Mouse (Mus musculus) erythroid progenitor cell, adult 5-6 weeks (primary cell): ENCODE data around the gene Gas2. TPM values are rescaled to one million over a fixed set of nuclear protein-coding genes. Genes with fewer than 3 reads are reported as not detected.

Experiments
- ATAC-seq: replicated peaks from 2 replicates; pipeline ENCODE4 v1.8.0; 2016; ENCODE audit warnings: moderate number of reproducible peaks, mild to moderate bottlenecking, moderate TSS enrichment, inconsistent platforms; ENCODE audit not compliant: poor library complexity, low FRiP score, severe bottlenecking
- total RNA-seq, 2 experiments: library from RNA; stranded (forward) in 1 of 2; stranded (reverse) in 1 of 2; fragments of 150-400 nt in 1 of 2; fragments of 186-747, 209-891 nt in 1 of 2; gene quantifications; 2 replicates each; pipeline versions ENCODE4 v1.2.3 to v1.2.4; 2015 to 2017; ENCODE audit warnings: low replicate concordance in 2 of 2

The Gas2 gene
- total RNA-seq, 2 experiments from 2014 or later = 4.2 to 4.9 TPM

DNA sequence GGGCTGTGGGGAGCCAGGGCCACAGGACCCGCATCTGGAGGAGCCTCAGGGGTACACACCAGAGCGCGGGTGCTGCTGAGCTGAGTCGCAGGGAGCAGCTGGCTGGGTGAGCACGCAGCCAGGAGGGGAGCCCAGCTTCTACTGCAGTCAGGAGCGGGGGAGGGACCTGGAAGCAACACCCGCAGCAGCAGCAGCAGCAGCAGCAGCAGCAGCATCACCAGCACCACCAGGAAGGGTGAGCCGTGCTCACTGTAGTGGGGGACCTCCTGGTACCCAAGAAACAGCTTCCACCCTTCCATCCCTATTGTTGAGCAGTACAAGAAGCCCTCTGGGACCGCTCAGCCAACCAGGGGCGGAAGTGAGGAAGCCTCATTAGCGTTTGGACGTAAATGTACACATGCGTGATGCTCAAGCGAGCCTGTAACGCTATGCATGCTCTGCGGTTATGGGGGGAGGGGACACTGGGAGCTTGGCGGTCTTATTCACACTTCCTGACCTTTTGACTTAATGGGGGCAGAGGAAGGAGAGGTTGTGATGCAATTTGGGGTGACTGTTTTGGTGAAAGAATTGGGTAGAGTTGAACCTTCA is 17.4 kb downstream of the Gas2 start:
- ATAC-seq = 0 out of 2 replicates have a peak, but pooled peaks have one; percentile 39

DNA sequence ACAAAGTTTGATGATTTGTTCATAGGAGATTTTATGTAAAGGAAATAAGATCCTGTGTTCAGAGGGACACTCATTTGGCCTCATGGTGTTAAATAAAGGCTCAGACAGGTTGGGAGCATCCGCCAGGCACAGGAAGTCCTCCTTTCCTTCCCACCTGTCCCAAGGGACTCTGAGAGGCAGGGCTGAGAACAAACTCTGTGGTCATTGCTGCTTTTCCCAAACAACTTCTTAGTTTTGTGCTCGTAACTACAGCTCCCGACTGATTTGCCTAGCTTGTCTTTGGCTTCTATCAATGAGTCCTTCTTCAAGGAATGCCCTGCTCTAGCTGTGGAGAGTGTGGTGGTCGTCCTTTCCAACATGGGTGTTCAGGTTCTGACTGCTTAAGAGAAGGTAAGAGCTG is 18.3 kb downstream of the Gas2 start:
- ATAC-seq = no peak

DNA sequence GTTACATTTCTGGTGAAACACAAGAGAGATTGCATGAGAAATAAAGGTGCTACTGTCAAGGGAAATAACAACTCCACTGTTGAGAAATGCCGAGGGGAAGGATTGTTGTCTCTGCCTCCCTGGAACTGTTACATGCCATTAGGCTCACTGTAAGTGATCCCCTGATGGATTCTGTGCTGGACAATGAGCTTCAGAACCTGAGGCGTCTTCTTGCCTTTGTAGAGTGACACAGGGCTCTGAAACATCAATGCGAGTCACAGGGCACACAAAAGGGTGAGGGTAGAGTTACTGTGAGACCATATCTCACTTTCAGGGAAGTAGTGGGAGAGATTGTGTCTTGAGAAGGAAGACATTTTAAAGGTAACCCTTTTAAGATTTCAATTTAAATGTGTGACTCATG is 23.5 kb downstream of the Gas2 start:
- no peak for ATAC-seq

DNA sequence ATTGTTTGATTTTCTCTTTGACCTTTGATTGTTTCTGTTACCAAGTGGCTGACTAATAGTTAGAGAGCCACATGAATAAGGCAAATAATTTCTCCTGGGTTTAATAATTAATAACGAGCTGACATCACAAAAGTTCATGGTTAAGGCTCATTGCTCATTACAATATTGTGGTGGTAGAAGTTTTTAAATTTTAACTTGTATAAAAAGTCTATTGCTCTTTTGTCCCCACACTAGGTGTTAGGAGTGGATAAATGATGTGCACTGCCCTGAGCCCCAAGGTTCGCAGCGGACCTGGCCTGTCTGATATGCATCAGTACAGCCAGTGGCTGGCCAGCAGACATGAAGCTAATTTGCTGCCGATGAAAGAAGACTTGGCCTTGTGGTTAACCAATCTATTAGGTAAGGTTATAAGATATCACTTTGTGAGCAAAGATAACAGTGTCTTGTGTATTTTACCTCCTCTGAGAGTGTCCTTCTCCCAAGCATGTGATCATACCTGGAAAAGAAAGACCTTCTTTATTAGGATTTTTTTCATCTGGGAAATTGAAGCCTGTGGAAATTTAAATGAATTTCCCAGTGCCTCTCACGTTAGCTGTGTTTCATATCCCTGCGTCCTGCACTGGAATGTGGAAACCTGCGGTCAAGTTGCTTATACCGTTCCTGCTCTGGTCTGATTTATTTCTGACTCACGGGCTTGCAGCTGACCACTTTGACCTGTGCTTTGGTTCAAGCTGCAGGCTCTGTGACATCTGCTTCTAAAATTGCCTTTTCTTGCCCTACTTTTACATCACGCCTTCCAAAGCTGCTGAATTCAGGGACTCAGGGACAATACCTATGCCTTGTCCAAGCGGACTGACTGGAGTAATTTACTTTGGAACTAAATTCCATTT is 26.1 kb downstream of the Gas2 start:
- ATAC-seq = no peak

DNA sequence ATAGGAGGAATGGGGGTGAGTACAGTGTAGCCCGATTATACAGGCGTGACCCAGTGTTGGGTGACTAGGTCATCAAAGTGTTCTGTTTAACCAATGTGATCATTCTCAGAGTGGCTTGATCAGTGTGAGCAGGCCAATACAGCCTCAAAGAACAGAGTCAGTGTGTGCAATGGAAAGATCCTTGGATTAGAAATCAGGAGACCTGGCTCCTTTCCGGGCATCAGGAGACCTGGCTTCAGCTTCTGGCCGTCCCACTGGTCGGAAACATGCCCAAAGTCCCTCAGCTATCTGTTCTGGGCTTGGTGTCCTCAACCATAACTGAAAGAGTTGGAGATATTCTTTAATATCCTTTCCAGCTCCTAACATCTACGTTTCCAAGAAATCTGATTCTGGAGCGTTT is 27.8 kb downstream of the Gas2 start:
- no peak for ATAC-seq

DNA sequence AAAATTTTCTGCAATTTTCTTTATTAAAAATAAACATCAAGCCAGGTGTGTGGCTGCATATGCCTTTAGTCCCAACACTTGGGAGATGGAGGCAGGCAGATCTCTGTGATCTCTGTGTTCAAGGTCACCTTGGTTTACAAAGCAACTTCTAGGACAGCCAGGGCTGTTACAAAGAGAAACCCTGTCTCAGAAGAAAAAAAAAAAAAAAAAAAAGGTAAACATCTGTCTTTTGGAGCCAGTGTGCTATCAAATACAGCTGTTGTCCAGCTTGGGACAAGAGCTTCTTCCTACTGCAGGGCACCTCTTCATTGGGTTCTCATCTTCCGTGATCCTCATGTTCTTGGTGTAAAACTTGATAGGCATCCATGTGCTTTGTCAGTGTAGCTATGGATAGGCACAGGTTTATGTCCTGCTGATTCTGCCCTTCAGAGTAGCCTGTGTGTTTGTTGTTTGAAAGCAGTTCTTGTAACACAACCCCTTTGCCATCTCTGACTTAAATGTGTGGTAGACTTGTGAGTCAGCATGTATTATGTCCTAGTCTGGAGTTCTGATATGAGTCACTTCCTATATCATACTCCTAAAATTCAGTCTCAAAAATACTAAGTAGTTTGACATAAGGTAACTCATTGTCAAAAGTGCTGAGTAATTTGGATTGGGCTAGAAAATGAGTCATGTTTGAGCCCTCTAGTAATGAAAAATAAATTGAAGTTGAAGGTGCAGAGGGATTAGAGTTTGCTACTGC is 30.6 kb downstream of the Gas2 start:
- ATAC-seq = no peak

DNA sequence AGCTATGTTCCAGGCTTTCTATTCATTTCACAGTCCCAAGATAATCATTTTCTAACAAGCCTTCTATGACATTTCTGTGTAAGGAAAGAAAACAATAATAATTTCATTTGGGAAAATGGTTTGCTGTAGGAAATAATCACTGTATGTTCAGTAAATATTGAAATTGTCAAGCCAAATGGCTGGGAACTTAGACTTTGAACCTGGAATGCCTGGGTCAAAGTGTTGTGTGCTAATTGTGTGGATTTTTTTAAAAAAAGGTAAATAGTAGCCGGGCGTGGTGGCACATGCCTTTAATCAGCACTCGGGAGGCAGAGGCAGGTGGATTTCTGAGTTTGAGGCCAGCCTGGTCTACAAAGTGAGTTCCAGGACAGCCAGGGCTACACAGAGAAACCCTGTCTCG is 31.2 kb downstream of the Gas2 start:
- no peak for ATAC-seq

DNA sequence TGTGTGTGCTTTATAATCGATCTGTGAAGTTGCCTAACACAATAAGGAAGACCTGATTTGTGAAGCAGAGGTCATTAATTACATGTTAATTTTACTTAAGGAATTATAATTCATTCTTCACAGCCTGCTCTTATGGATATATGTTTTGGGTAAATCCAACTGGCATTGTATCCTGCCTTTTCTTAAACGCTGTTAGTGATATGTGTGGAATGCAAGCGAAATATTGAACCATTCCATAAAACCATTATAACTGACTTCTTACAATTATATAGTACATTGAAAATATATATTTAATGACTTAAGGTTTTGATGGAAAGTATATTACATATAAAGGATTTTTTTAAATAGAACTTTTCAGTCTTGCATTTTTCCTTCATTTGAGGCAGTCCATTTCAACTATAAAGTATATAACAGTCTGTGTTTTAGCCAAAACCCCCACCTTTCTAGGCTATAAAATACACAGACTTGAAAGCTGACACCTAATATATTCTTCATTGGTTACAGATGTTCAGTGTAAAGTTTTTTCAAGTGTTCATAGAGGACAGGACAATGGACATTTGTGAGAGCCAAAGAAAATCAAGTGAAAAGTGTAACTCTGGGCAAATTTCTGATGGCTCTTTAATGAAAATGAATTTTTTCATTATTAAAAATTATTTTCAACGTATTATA is 32.5 kb downstream of the Gas2 start:
- no peak for ATAC-seq

DNA sequence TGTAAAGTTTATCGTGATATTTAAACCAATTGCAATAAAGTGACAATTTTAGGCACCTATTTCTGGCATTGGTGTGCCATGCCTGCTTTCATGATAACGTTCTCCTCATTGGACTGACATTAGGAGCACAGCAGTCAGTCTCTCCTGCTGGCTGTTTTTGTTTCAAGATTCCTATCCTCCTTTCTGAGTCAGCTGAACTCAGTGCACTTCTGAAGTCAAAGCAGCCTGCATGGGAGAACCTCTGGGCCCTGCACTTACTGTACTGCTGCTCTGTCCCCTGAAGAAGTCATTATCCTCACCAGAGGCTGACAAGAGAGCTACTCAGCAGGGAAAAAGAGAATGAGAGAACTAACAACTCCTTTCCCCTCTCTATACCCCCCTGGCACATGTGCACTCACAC is 33.1 kb downstream of the Gas2 start:
- no peak for ATAC-seq

DNA sequence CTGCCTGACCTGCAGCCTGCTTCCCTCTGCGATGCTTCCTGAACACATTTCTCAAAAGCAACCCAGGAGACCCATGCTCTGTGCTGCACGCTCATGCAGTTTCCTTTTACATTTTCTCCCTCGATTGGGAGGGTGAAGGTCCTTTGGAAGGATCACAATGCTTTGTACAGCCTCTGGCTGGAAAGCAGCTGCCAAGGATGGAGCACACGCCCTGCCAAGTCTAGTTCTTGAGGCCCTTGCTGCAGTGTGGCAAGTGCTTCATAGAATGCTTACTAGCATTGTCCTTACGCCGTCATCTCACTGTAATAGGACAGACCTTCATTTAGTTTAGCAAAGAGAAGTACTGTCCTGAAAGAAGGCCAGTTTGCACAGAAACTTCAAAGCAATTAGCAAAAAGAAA is 37.3 kb downstream of the Gas2 start:
- no peak for ATAC-seq

DNA sequence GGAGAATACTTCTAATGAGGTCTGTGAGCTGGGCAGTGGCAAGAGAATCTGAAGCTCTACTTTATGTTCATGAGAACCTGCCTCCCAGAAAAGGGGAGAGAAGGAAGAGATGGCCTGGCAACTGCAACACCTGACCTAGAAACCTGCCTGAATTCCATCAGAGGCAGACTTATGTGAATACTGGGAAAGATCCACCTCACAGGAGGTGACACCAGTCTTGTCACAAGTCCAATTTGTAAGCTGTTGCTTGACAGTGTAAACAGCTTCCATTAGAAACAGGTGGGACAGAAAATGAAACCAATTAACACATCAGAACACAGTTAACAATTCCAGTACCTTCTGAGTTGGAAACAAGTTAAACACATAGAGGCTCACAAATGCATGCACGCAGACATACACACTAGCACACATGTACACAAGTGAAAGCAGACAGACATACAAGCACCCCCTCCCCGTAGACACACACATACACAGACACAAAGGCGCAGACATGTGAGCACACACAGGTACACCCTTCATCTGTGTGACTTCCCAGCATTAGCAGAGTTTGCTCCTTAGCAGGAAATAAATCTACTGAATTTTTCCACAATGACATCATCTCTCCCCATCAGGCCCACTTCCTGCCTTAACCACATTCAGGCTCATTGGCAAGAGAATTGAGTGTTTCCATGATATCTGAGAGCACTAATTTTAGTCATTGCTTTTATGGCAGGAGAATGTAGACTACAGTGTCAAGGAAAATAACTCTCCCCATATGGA is 51.7 kb downstream of the Gas2 start:
- no peak for ATAC-seq

DNA sequence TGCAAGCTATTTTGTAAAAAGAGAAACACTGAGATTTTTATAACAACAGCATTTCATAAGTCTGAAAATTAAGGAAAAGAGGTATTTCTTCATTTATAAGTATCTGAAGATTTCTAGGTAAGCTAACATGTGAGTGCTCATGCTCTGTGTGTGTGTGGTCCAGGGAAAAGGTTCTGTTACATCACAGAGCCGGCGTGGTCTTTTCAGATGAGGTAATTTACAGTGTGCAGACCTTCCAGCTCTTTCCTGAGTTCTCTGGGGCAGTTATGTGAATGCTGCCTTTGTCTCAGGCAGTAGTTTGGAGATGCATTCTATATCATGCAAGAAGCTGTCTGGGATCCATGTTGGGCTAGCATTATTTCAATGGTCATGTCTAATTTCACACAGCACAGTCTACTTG is 52.3 kb downstream of the Gas2 start:
- no peak for ATAC-seq

DNA sequence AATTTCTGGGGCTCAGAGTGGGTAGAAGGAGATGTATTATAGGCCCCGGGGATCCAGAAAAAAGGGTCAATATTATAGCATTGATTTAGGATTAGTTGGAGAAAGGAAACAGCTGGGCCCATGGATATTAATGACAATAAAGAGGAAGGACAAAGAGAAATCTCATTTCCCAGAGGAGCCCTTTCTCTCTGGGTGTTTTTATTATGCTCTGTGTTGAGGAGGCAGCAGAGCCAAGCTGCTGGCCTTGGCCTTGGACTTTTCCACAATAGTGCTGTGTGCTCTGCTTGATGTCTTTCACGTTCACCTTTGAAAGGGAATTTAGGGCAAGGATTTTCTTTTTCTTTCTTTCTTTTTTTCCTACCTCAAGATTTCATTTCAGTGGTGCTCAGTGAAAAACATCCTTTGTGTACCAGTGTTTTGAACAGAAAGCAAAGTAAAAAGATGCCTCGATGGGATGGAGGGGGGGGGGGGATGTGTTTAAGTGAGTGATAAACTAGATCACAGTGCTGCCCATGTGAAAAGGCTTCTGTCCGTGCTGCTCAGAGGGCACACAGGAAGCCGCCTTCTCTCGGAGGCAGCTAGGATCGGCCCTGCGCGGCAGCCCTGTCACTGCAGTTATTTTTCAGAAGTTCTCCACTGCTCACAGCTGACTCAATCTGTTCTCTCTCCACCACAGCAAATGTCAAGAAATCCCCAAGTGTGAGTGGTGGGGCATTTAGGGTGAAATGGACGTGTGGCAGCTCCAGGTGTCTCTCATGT is 67.1 kb downstream of the Gas2 start:
- ATAC-seq = no peak

DNA sequence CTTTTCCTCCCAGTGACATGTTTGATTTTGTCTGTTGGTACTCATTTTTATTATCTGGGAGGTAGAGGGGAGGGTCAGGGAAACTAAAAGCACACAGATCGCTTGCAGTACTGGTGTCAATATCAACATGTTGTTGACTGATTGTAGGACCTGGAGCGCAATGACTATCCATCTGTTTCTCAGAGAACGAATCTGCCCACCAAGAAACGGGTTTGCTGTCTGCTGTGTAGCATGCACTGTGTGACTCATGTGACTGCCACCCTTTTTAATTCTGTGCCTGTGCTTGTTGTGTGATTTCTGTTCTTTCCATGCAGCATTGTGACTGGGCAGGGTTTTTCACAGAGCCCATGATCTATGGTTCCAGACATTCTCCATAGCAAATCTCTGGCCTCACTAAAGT is 69.4 kb downstream of the Gas2 start:
- no peak for ATAC-seq

DNA sequence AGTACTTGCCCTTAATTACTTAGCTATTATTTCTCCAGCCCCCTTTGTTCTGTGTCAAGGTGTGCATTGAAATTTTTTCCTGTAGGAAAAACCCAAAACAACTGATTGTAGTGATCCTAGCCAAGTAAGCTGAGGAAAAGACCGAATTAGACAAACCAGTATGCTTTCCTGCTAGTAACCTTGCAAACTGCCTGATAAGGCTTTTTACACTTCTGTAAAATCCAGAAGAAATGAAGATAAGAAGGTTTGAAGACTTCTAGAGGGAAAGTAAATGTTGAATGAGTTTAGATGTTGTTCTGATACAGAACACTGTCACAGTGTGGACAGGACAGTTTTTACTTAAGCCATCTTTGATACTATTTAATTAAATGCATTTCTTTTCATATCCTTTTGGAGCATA is 75.5 kb downstream of the Gas2 start:
- ATAC-seq = no peak

DNA sequence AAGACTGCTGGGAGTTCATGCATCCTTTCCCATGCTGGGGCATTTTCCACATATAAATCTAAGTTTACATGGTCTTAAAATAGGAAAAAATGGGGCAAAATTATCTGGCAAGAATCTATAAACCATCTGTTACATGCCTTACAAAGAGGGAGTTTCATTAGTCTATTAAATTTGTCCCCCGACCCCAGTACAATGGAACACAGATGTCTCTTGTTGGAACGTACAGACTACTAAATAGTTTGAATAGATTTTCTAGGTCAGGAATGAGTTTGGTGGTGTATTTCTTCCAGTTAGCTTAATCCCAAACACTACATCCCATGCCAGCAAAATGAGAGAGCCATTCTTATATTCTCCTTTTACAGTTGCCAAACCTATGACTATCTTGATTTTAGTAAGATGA is 78.6 kb downstream of the Gas2 start:
- ATAC-seq = no peak

DNA sequence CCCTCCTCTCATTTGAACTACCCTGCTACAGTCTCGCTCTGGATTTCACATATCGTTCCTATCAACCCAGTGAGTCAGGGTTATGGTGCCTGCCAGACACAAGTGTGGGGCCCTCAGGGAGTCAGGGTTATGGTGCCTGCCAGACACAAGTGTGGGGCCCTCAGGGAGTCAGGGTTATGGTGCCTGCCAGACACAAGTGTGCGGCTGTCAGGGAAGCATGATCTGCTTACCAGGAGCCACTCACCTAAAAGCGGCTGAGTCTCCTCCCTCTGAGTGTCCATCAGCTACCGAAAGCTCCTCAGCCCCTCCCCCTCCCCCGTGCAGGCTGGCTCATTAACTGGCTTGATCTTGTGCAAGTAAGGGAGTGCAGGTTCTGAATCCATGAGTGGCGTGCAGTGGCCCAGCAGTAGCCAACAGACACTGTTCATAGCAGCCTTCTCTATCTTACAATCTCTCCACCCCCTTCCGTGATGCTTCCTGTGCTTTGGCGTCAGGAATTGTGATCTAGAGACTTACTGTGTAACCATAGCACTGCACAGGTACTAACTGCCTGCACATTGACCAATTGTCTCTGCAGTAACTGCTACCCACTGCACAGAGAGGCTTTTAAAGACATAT is 93.7 kb downstream of the Gas2 start:
- no peak for ATAC-seq

DNA sequence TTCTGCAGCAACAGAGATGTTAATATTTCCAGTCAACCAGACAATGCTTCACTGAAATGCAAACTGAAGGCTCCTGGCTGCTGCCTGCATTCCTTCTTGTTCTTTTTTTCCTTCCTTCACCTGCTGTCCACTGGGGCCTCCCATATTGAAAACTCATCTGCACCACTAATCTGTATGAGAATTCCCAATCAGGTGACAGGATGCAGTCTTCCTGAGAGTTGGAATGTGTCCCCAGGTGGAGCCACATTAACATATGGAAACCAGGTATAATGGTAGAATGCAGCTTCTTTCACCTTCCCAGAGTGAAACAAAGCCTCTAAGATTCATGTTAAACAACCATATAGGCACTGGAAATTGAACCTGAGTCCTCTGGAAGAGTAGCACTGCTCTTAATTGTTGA is 96.0 kb downstream of the Gas2 start:
- no peak for ATAC-seq
